ENCODE assay signal across 9 mouse cellular contexts in genomic region chr1:177684901-177685300, GRCm38 (mm10). TPM values are rescaled to one million over a fixed set of nuclear protein-coding genes. Genes with fewer than 3 reads are reported as not detected.
A peak's percentile ranks its signal among the peaks of the same experiment; 100 is the strongest.
DNase-seq lines count a peak whose midpoint lies in the region; ATAC-seq lines count a peak whose summit lies in the region.
"Had no signal": no experiment of that assay in that cellular context is flagged by ENCODE, and none has a peak within 500 bp of the region (broad histone marks: within the 10 kb centered on the region; RNA-seq: fewer than 3 reads in every experiment).

No protein-coding gene starts in this region.

- H3K4me1 ChIP-seq in forebrain, embryonic 15.5 days = peaks cover 16% of the 10 kb centered on the region

- ATAC-seq in CD4-positive, CD25-positive, alpha-beta regulatory T cell, adult 4 months = peak; percentile 74
- ATAC-seq in forebrain, embryonic 15.5 days (replicated peaks) = peak; percentile 65; the same call in 1 of the 2 replicates
- ATAC-seq in megakaryocyte, adult 5-6 weeks (ENCODE audit: poor library complexity, severe bottlenecking) = peak; percentile 51

- H3K4me2 ChIP-seq in forebrain, embryonic 15.5 days (replicated peaks) = no peak overlapping the region

- H3K9ac ChIP-seq in forebrain, embryonic 15.5 days (replicated peaks) = no peak overlapping the region

- H3K27ac ChIP-seq in forebrain, embryonic 15.5 days (replicated peaks) = peak overlapping the region; percentile 68; the same call in 1 of the 2 replicates

- no peaks in the 10 kb centered on the region for H3K36me3 ChIP-seq in forebrain, embryonic 15.5 days

- no peaks in the 10 kb centered on the region for H3K9me3 ChIP-seq in forebrain, embryonic 15.5 days

- H3K4me3 ChIP-seq in forebrain, embryonic 15.5 days = no peak overlapping the region

- WGBS in forebrain, embryonic 15.5 days = 11% methylated on average over 3 of the region's 3 CpGs

- H3K27me3 ChIP-seq in forebrain, embryonic 15.5 days = no peaks in the 10 kb centered on the region

- DNase-seq in layer of hippocampus, adult 11-12 months (ENCODE audit: low spot score) = peak; percentile 37
- DNase-seq in layer of hippocampus, postnatal 25 days (ENCODE audit: extremely low spot score in 1 of 2, low spot score in 1 of 2) = no peak
- peak; percentile 43 for DNase-seq in ZHBTc4 (ENCODE audit: low read depth, low spot score)
- no peak for DNase-seq in urinary bladder, postnatal 10 days (ENCODE audit: low spot score)
- DNase-seq in ovary, adult 18-20 months (ENCODE audit: low spot score) = no peak

RNA-seq across cellular contexts. Expression of gene 1700016C15Rik, which starts 44.7 kb away (rescaled TPM):
- total RNA-seq in layer of hippocampus, postnatal 25 days (2021) = not detected
- polyA plus RNA-seq in CD4-positive, CD25-positive, alpha-beta regulatory T cell, adult 4 months (2017; shearing (Covaris generic)) = not detected
- not detected in 2 replicates for polyA plus RNA-seq in forebrain, embryonic 15.5 days (2015; fragmentation: Nextera tagmentation; extraction: Ambion mirVana)
- not detected in 2 replicates for total RNA-seq in megakaryocyte, adult 5-6 weeks (2015)
- not detected in 2 replicates for total RNA-seq in megakaryocyte, adult 5-6 weeks (2017)
- total RNA-seq: layer of hippocampus, postnatal 10 days had no signal

Comparison
In these comparisons a context has a peak if more than half of its experiments do, and no peak if none do; other contexts are left out.
1. DNase-seq: peak in layer of hippocampus, adult 11-12 months (single experiment) and ZHBTc4 (single experiment); none in layer of hippocampus, postnatal 25 days (0 of 2), urinary bladder, postnatal 10 days (single experiment) and ovary, adult 18-20 months (single experiment).
2. Peak in every context shown above with its lines, with median percentiles within 50 percentile points of each other: ATAC-seq.